Mouse (Mus musculus) lung, adult 2 months (tissue): ENCODE measurements around the gene BC004004.

Experiments used
- CTCF ChIP-seq: fragments of 200-500 bp; IDR thresholded peaks from 2 replicates; pipeline ENCODE4 v1.5.1; 2011; ENCODE audit warnings: mild to moderate bottlenecking, low read length, control low read depth; ENCODE audit not compliant: insufficient read depth
- POLR2A ChIP-seq: fragments of 200-500 bp; IDR thresholded peaks from 2 replicates; pipeline ENCODE4 v1.6.1; 2011; ENCODE audit warnings: low read depth, mild to moderate bottlenecking, control low read depth, low read length, borderline replicate concordance; ENCODE audit errors: extremely low read depth

DNA sequence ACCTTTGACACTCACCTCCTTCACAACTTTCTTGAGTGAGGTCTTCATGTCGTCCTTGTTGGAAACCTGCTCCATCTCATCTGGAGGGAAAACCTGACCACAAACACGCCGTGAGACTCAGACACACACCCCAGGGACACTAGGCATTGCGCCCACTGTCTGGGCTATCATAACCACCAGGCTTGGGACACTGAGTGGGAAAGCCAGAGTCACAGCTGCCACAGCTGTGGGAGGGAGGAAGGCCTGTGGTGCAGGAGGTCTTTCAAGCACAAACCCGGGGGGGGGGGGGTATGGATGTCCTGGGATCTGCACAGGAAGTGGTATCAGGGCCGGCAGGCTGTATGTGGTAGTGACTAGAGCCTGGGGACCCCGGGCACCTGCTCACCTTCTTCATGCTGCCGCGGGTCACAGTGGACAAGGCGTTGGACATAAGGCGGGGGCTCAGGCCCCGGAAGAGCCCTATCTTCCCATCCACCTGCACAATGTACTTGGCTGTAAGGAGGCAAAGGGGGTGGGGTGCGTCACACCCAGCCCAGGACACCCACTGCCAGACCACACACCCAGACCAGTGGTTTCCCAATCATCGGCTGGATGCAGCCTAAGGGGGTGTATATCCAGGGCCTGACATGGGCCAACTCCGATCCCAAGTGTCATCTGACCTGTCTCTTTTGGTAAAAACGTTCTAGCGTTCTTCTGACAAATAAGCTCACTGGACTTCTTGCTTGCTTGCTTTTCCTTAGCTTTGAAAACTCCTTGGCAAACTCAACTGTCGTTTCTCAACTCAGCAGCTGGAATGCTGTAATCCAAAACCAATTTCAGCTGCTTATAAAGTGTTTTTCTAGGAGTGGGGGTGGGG lies 72.0 kb downstream of the BC004004 start:
- no peak for TF ChIP-seq POLR2A
- TF ChIP-seq CTCF: no peak
